25 mouse cellular contexts compared by ENCODE assay signal in the genomic region with DNA sequence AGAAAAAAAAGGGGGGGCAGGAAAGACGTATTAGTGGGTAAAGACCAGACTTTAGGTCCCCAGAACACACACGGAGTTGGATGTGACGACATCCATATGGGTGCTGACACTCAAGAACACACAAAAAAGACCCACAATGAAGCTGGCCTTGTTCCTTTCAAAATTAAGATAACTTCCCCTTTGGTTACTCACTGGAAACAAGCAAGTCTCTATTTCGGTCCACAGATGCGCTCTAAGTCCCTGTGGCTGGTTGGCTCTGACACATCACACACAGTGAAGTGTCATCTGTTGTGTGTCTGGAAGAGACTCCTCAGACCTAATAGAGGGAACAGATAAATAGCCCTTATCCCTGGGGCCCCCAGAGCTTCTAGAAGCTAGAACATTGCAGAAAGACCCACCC.
"Had no signal": no experiment of that assay in that cellular context is flagged by ENCODE, and none has a peak within 500 bp of the region (broad histone marks: within the 10 kb centered on the region; RNA-seq: fewer than 3 reads in every experiment).

No protein-coding gene starts in this region.

- H3K4me3 ChIP-seq: heart, adult 2 months; heart, embryonic 12.5 days; hindbrain, embryonic 10.5 days; hindbrain, embryonic 12.5 days; intestine, embryonic 15.5 days; kidney, embryonic 15.5 days; limb, embryonic 13.5 days; limb, embryonic 15.5 days had no signal

- H3K4me1 ChIP-seq: heart, embryonic 12.5 days; hindbrain, embryonic 10.5 days; hindbrain, embryonic 12.5 days; kidney, embryonic 15.5 days had no signal

- H3K27me3 ChIP-seq: heart, embryonic 12.5 days; hindbrain, embryonic 12.5 days; intestine, embryonic 15.5 days; kidney, embryonic 15.5 days; limb, embryonic 13.5 days; limb, embryonic 15.5 days had no signal

- H3K36me3 ChIP-seq: heart, embryonic 12.5 days; hindbrain, embryonic 10.5 days; hindbrain, embryonic 12.5 days; intestine, embryonic 15.5 days; kidney, embryonic 15.5 days; limb, embryonic 13.5 days; limb, embryonic 15.5 days had no signal

- DNase-seq: gastrocnemius, postnatal 14 days; gastrocnemius, postnatal 36 days; heart, adult 11 months; heart, adult 2 months; heart, postnatal 10 days; heart, postnatal 4 days; kidney, adult 18-20 months; kidney, adult 8-10 months; kidney, postnatal 14 days; kidney, postnatal 36 days; layer of hippocampus, adult 9-11 months; layer of hippocampus, postnatal 36 days; left cerebral cortex, postnatal 4 days had no signal

- H3K27ac ChIP-seq: heart, adult 2 months; hindbrain, embryonic 10.5 days; hindbrain, embryonic 12.5 days; hindbrain, embryonic 14.5 days; intestine, embryonic 15.5 days; kidney, embryonic 15.5 days; kidney, postnatal 0 days; limb, embryonic 13.5 days; limb, embryonic 15.5 days had no signal

- ATAC-seq: hindbrain, embryonic 16.5 days; inflammation-experienced regulatory T-cells, adult 6 months; intestine, embryonic 15.5 days; intestine, postnatal 0 days had no signal

- H3K9me3 ChIP-seq: heart, embryonic 12.5 days; hindbrain, embryonic 10.5 days; hindbrain, embryonic 12.5 days; intestine, embryonic 15.5 days; kidney, embryonic 15.5 days; limb, embryonic 13.5 days; limb, embryonic 15.5 days had no signal
